Mouse (Mus musculus) right cerebral cortex, postnatal 25 days (tissue): Measurements from ENCODE around the gene Prkch.

Experiments used
- DNase-seq: peaks from one replicate; pipeline ENCODE4 v3.0.0; 2022

Prkch gene

DNA sequence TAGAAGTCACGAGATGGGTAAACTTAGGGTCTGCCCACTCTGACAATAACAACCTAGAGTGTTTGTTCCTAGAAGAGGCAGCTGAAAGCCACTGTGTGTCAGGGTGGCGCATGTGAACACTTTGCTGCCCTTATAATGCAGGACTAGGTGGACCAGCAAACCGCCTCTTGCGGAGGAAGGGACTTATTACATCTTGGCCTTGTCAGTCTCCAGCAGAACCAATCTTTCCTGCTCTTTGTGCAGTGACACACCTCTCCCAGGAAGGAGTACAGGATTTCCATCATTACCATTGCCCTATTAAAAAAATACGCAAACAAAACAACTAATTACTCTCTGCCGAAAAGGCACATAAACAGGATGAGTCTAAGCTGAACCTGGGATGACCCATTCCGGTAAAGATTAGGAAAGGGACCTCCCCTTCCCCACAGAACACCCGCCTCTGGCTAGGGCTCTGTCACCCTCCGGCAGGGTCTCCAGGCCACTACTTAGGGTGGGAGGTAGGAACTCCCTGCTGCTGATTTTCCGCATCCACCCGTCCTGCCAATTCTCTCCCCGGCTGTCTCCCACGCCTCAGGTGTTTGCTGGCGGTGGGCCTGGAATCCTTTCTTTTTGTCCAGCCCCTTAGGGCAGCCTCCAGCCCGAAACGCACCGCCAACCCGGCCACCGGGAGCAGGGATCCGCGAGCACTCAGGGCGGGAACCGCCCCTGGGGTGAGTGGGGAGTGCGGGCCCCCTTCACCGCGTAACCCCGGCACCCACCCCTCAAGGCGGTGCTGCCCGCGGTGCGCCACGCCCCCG lies 585 bp upstream of the Prkch start:
- DNase-seq: no peak

GRCm38 (mm10) chr12:73585241-73585801 lies 725 bp downstream of the Prkch start:
- DNase-seq: no peak

DNA sequence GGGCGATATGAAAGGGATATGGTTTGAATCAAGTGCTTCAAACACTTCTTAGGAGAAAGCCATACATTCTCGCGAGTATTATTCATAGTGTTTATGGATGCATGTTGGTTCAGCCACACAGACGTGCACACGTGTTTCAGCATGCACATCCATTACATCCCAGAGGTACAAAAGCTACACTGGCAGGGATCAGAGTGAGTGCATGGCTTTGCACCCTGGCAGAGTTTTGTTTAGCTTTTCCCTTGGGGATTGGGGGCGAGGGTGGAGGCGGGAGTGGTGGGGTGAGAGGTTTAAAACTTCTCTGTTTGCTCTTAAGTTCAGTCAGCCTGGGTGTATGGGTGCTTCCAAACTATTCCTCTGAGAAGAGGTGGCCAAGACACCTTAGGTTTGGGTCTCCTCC lies 1.3 kb downstream of the Prkch start:
- DNase-seq: no peak

GRCm38 (mm10) chr12:73587262-73587661 lies 2.7 kb downstream of the Prkch start:
- no peak for DNase-seq

DNA sequence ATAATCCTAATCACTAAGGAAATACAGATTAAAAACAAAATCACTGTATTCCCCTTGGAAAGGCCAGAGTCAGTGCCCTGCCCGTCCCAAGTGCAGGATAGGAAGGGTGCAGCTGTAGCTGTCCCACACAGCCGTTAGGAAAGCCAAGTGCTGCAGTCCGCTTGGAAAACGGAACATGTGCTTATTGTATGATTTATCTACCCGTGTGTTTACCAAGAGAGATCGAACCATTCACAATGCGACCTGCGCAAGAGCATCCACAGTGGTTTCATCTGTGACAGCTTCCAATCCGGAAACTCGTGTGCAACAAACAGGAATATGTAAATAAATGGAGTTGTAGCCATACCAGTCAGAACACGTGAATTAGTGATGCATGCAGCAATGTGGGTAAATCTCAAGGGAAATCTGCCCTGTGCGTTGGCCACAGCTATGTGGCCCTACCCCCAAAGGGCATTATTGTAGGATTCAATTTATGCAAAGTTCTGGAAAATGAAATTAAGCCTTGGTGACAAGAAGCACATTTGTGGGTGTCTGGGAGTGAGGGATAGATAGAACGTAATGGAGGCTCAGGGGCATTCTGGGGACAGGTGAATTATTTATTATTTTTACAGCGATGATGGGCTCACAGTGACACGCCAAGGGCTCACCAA lies 6.2 kb downstream of the Prkch start:
- DNase-seq: no peak

DNA sequence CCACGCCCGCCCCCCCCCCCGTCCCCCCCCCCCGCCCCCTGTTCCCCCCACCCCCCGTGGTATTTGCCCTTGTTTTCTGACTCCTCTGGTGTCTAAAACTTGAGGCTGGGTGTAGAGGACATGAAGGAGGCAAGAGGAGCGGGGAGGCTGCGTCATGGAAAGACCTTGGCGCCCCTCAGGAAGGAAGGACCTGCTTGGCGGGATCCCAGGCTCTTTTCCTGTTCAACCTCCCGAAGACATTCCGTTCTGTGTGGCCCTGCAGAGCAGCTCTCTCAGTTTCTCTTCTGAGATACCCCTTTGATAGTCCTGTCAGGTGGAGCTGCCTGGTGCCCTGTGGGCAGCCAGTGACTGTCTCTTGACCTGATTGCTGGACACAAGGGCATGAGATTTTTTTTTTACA lies 7.0 kb downstream of the Prkch start:
- DNase-seq: no peak

- peak; percentile 14 for DNase-seq
Observed at GRCm38 (mm10) chr12:73593021-73593798, 8.6 kb downstream of the Prkch start.

DNA sequence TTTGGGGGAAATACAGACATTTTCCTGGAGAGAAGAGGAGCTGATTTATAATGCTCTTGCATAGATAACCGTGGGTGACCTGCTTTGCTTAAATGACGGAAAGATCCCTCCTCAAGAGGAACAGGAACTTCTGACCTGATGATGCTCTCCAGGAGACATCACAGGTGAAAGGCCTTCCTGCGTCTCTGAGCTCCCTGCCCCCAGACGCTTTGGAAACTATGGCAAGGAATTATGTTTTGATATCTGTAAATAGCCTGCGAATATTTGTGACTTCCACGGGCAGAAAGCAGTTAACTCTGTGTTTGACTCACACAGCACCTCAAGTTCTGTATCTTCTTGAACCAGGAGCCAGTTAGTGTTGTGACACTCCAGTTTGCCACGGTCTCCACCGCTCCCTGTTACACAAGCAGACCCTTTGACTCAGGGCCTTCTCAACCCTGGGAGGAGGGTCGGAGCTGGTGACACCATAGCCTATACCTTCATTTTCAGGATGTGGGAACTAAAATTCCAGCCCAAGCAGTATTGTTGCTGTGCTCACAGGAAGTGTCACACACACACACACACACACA lies 9.7 kb downstream of the Prkch start:
- no peak for DNase-seq

DNA sequence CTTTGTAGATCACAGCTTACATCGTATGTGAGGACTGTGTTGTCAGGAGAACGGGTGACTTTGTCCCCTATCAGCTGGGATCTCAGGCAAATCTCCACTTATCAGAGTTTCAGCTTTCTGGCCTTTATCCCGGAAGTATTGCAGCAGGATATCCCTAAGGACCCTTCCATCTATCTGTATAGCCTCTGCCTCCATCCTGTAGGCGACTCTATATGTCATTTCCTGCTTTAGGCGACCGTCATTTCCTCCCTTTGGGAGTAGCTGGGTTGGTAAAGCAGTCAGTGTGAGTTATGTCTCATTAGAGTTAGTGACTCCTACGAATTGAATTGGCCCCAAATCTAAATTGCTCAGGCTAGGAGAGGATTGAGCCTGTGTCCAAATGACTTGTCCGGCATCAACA lies 10.6 kb downstream of the Prkch start:
- no peak for DNase-seq

- no peak for DNase-seq
Observed at GRCm38 (mm10) chr12:73598241-73598640, 13.6 kb downstream of the Prkch start.

DNA sequence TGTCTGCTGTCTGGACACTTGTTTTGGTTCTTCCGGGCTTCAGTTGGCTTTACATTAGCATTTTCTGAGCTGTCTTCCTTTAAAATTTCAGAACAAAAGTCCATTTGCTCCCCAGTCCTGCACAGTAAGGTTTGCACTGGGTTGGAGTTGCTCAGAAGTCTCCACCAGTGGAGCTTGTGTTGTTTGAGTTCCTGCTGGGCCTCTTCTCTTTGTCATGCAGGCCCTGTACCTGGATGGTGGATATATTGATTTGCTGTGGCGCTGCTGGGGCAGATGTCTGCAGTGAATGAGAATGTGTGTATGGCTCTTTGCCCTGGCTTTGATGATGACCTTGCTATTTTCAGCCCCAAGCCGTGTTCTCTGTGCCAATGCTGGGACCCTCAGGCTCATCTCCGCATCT lies 15.9 kb downstream of the Prkch start:
- DNase-seq: no peak

DNA sequence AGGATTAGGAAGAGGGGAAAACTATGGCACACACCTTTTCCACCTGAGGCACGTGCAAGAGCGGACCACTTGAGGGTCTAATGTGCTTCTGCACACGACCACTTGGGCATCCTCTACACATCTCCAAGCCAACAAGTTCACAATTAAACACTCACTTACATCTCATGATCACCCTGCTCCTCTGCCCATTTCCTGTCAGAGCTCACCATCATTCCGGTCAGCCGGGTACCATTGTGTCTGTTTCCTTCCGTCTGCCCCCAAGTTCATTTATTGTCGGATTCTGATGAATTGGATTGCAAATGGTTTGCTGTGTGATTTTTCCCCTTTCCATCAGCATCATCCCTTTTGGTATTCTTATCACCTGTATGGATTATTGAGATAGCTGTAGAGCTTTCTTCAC lies 18.4 kb downstream of the Prkch start:
- no peak for DNase-seq

DNA sequence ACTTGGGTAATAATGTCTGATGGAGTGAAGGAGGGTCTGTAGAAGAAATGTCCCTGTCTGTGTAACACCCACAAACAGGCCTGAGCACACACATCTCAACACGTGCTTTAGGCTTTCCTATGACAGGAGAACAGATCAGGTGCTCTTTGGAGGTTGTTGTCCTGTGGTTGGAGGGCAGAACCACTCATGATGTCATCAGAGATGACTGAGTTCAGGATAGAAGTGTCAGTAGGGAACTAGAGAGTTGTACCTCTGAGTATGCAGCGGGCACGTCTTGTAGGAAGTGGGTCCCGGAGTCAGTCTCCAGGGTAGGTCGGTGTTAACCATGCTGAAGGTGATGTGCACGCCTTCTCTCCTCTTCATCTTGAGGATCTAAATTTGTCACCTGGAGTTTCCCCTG lies 19.1 kb downstream of the Prkch start:
- no peak for DNase-seq

DNA sequence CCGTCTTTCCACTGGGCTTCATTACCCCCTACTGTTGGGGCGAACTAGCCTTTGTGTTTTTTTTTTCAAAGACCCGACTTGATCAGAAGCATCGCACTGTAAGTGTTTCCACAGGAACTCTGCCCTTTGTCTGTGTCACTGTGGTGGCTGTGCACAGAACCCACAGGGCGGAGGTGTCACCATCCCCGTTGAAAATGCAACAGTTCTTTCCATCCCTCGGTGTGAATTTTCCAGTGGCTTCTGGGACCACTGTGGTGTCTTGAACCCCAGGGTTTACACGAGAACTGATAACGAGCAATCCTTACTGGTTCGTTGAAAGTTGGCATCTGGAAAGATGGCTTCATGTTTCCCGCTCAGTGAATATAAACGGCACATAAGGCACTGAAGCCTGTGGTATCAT lies 20.2 kb downstream of the Prkch start:
- no peak for DNase-seq

DNA sequence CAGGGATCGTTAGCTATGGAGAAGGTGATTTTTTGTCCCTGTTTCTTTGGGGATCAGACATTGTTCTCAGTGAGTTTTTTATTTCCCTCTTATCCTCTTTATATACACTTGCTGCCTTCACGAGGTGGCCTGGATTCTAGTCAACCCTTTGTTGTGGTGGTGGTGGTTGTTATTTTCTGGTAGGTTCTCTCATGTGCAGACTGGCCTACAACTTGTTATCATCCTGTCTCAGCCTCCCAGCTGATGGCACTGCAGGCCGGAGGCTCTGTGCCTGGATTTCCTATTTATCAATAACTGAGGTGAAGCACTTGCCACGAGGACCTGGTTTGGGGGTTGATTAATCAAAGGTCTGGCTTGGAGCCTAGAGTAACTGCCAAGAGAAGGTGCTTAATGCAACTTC lies 20.6 kb downstream of the Prkch start:
- no peak for DNase-seq

GRCm38 (mm10) chr12:73607381-73608064 lies 22.9 kb downstream of the Prkch start:
- DNase-seq: no peak

DNA sequence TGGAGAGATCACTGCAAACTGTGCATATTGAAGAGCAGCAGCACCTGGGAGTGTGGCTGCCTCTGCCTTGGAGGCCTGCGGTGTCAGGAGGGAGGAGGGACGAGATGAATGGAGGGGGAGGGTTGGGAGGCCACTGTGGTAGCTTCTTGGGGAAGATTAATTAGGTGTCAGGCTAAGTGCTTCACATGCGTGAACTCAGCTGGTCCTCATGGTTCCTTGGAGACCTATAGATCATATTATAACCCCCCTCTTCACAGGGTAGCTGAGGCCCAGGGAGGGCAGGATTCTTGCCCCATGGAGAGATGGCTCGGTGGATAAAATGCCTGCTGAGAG lies 23.4 kb downstream of the Prkch start:
- no peak for DNase-seq

- no peak for DNase-seq
Observed at GRCm38 (mm10) chr12:73609262-73609661, 24.7 kb downstream of the Prkch start.

GRCm38 (mm10) chr12:73609676-73610545 lies 25.3 kb downstream of the Prkch start:
- no peak for DNase-seq

GRCm38 (mm10) chr12:73610831-73611370 lies 26.3 kb downstream of the Prkch start:
- no peak for DNase-seq

DNA sequence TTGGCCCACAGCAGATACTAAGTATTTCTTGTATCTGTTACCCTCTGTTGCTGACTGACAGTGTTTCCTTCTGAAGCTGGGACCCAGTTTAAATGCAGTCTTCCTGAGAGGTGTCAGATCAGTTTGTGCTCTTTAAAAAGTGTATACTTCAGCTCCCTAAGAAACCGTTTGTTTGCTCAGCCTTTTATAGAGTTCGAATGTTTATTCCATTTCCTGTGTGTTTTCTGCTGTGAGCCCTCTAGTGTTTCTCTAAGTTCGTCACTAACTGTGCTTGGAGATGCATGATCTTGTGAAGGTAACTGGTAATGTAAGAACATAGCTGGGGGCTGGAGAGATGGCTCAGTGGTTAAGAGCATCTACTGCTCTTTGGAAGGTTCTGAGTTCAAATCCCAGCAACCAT lies 27.1 kb downstream of the Prkch start:
- no peak for DNase-seq
